Mouse (Mus musculus): ENCODE data around the gene Vamp1. TPM values are rescaled to one million over a fixed set of nuclear protein-coding genes. Genes with fewer than 3 reads are reported as not detected.

The Vamp1 gene
- total RNA-seq, 2 experiments from 2014 or later: 111 to 145 TPM

DNA sequence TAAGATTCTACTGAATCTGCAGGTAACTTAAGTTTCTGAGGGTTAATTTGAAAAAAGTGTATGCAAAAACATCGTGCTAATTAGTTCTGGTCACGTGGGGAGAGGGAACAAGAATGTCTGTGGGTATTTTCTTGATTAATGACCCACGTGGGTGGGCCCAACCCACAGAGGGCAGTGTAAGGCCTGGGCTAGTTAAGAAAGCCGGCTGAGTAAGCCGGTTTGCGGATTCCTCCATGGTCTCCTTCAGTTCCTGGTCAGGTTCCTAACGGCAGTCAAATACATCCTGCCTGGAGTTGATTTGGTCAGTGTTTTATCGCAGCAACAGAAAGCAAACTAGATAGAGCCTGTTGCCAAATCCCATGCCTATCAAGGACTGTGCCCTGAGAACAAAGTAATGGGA lies 68.9 kb downstream of the Vamp1 start:
- DNase-seq (ENCODE audit: low spot score in 2 of 2): no peak

DNA sequence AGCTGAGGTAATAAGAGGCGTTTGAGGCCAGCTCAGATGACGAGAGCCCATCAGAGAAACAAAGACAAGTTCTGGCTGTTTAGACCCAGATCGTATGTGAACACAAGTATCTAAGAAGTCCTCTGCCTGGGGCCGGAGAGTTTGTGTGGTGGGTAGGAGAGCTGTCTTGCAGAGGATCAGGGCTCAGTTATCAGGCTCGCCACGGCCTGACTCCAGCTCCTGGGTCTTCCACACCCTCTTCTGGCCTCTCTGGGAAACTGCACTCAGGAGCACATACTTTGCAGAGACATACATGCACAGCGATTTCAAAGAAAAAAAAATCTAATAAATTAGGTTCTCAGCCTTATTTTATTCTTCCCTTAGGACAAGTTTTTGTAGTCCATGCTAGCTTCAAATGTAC lies 69.4 kb downstream of the Vamp1 start:
- DNase-seq (ENCODE audit: low spot score in 2 of 2): no peak

- DNase-seq (ENCODE audit: low spot score in 2 of 2): no peak
These were observed 70.5 kb downstream of the Vamp1 start, which contains the start of gene Tuba3a for GRCm38 (mm10) chr6:125285890-125286289. TSS of gene Tuba3a (minus strand) at chr6:125286042.

- DNase-seq (ENCODE audit: low spot score in 2 of 2): no peak
These were observed 71.6 kb downstream of the Vamp1 start for GRCm38 (mm10) chr6:125286944-125287343.

DNA sequence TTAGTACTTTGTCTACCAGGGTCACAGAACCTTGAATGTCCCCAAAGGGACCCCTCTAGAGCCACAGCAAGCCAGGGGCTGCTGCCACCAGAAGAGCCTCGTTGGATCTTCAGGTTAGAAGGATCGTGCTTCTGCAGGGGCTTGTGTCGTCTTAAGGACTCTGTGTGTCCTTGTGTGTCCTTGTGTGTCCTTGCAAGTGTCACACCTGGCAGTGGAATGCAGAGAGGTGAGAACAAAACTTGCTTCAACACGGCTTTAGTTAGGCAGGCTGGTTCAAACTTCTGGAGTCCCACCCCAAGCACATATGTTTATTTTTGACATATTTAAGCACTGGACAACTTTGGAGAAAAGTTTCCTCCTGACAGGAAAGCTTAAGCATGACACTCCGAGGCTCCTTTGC lies 73.4 kb downstream of the Vamp1 start:
- DNase-seq (ENCODE audit: low spot score in 2 of 2): no peak

DNA sequence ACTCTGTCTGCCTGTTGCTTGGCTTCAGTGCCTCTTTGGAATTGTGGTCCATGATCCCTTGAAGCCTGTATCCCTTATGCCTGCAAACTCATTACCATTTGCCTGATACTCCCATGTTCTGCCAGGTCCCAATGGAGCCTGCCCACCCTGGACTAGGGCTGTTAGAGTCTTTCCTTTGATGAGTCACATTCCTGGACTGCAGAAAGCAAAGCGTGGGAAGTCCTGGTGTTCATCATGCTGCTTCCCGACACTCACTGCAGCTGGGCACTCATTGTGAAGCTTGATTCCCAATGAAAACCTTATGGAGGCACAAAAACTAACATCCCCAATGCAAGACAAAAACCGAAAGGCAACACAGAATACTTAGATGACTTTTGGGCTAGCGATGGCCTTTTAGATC lies 76.0 kb downstream of the Vamp1 start:
- peak; percentile 21 to 50 for DNase-seq (ENCODE audit: low spot score in 2 of 2)

GRCm38 (mm10) chr6:125292256-125292655 lies 76.9 kb downstream of the Vamp1 start:
- DNase-seq (ENCODE audit: low spot score in 2 of 2): no peak

- DNase-seq (ENCODE audit: low spot score in 2 of 2): no peak
These were observed 78.7 kb downstream of the Vamp1 start for GRCm38 (mm10) chr6:125294049-125294448.

Small RNA genes within 50 kb of the gene (microRNA-seq; reads per million reads assigned to microRNA genes)
- gene Mir3098 (0.25 to 0.42 reads per million in 2 experiments), gene Mir8113 (0 reads per million in 2 experiments)

Other genes starting within 250 kb of the Vamp1 start
- 100 to 1,000 TPM; 194 to 195 TPM for gene Pianp, start 218.9 kb upstream of the Vamp1 start, total RNA-seq (2021)
- 10 to 100 TPM; 45.9 to 47.6 TPM for gene Zfp384, start 206.4 kb upstream of the Vamp1 start, total RNA-seq (2021)
- gene Ing4, start 175.8 kb upstream of the Vamp1 start, total RNA-seq (2021): 10 to 100 TPM; 50.7 to 51.1 TPM
- 10 to 100 TPM; 11.2 to 14.5 TPM for gene Acrbp, start 165.9 kb upstream of the Vamp1 start, total RNA-seq (2021)
- under 1 TPM; 0.58 to 0.68 TPM for gene Lpar5, start 147.6 kb upstream of the Vamp1 start, total RNA-seq (2021)
- 100 to 1,000 TPM; 147 to 150 TPM for gene Chd4, start 119.6 kb upstream of the Vamp1 start, total RNA-seq (2021)
- 10 to 100 TPM; 30.2 to 30.5 TPM for gene Nop2, start 83.6 kb upstream of the Vamp1 start, total RNA-seq (2021)
- 10 to 100 TPM; 54.6 to 55.8 TPM for gene Iffo1, start 70.3 kb upstream of the Vamp1 start, total RNA-seq (2021)
- 1,000 to 10,000 TPM; 2,618 to 2,651 TPM for gene Gapdh, start 49.1 kb upstream of the Vamp1 start, total RNA-seq (2021)
- gene Ncapd2, start 23.9 kb upstream of the Vamp1 start, total RNA-seq (2021): 10 to 100 TPM; 22.0 to 24.4 TPM
- 10 to 100 TPM; 69.7 to 81.2 TPM for gene Mrpl51, start 23.8 kb upstream of the Vamp1 start, total RNA-seq (2021)
- 1 to 10 TPM; 6.5 to 6.8 TPM for gene Tapbpl, start 16.3 kb downstream of the Vamp1 start, total RNA-seq (2021)
- not detected for gene Cd27, start 21.5 kb downstream of the Vamp1 start, total RNA-seq (2021)
- not detected for gene Tuba3a, start 70.5 kb downstream of the Vamp1 start, total RNA-seq (2021)
- gene Ltbr, start 98.3 kb downstream of the Vamp1 start, total RNA-seq (2021): 1 to 10 TPM; 8.1 to 9.5 TPM
- 1 to 10 TPM; 2.6 to 3.6 TPM for gene Scnn1a, start 105.1 kb downstream of the Vamp1 start, total RNA-seq (2021)
- gene Tnfrsf1a, start 133.8 kb downstream of the Vamp1 start, total RNA-seq (2021): 10 to 100 TPM; 10.9 to 13.4 TPM
- under 1 TPM; 0.35 to 0.56 TPM for gene Plekhg6, start 165.2 kb downstream of the Vamp1 start, total RNA-seq (2021)

Data from left cerebral cortex, adult 18-20 months (tissue).